Comparison of ENCODE assay signal across 11 mouse cellular contexts in the genomic region with DNA sequence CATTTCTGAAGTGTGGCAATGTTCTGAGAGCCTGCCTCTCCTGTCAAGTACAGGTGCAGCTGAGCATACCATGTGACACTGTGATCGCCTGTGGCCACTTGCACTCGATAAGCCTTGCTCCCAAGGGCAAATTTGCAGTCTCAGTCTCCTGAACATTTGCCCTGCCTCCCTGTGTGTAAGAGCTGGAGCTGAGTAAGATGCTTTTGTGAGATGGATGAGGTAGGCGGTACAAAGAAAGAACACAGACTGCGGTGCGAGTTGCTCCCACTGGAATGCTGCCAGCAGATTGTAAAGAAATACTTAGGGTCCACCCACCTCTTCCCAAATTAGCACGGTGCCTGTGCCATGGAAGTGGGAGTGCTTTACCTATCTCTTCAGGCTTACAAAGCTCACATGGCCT. TPM values are rescaled to one million over a fixed set of nuclear protein-coding genes. Genes with fewer than 3 reads are reported as not detected.
A peak's percentile ranks its signal among the peaks of the same experiment; 100 is the strongest.
DNase-seq lines count a peak whose midpoint lies in the region; ATAC-seq and TF ChIP-seq lines count a peak whose summit lies in the region.
"Had no signal": no experiment of that assay in that cellular context is flagged by ENCODE, and none has a peak within 500 bp of the region (broad histone marks: within the 10 kb centered on the region; RNA-seq: fewer than 3 reads in every experiment).

No protein-coding gene starts in this region.

- no peak overlapping the region for H3K4me3 ChIP-seq in liver, postnatal 0 days (ENCODE audit: low read depth, low read length)
- H3K4me3 ChIP-seq: megakaryocyte, embryonic 14.5 days had no signal

- H3K9ac ChIP-seq in liver, postnatal 0 days (replicated peaks) = no peak overlapping the region

- no peaks in the 10 kb centered on the region for H3K9me3 ChIP-seq in liver, postnatal 0 days (ENCODE audit: low read length)
- H3K9me3 ChIP-seq: megakaryocyte, embryonic 14.5 days had no signal

- no peak for TF ChIP-seq CTCF in liver, postnatal 0 days (IDR thresholded peaks at IDR 0.05; ENCODE audit: low read depth)

- no peaks in the 10 kb centered on the region; the same call in 1 of the 2 replicates for H3K4me1 ChIP-seq in liver, postnatal 0 days (ENCODE audit: insufficient read depth)

- peaks cover 97% of the 10 kb centered on the region for H3K36me3 ChIP-seq in liver, postnatal 0 days (replicated peaks; ENCODE audit: insufficient read depth, low read length)

- DNase-seq in left cerebral cortex, adult 11 months (ENCODE audit: low spot score) = peak; percentile 87
- DNase-seq in left cerebral cortex, postnatal 4 days = no peak
- peak; percentile 23 for DNase-seq in gonadal fat pad, adult 2 months (ENCODE audit: low read depth)
- peak; percentile 87 to 94 for DNase-seq in left cerebral cortex, postnatal 14 days (ENCODE audit: low spot score in 2 of 2)
- DNase-seq in telencephalon, adult 2 months (ENCODE audit: low read depth, low spot score) = peak; percentile 97
- DNase-seq in liver, postnatal 0 days = no peak
- no peak for DNase-seq in adrenal gland, postnatal 25 days
- DNase-seq: cerebellum, postnatal 25 days; kidney, adult 18-20 months; thymus, adult 2 months had no signal

- H3K27ac ChIP-seq in liver, postnatal 0 days (ENCODE audit: low read depth) = no peak overlapping the region

- WGBS in liver, postnatal 0 days (ENCODE audit: insufficient replicate concordance) = 82% methylated on average over 6 of the region's 6 CpGs

- H3K27me3 ChIP-seq in liver, postnatal 0 days (ENCODE audit: insufficient read depth, low read length) = no peaks in the 10 kb centered on the region
- H3K27me3 ChIP-seq: megakaryocyte, embryonic 14.5 days had no signal

- intact Hi-C loops in left cerebral cortex, postnatal 4 days (cut with DNase I) = no loop called here
- intact Hi-C loops in left cerebral cortex, postnatal 14 days (cut with DNase I) = no loop called here

- H3K4me2 ChIP-seq in liver, postnatal 0 days (ENCODE audit: low read depth, low read length) = no peak overlapping the region

- ATAC-seq in liver, postnatal 0 days = no peak

- no peak for TF ChIP-seq EP300 in liver, postnatal 0 days (IDR thresholded peaks at IDR 0.05; ENCODE audit: low read depth)

RNA-seq across cellular contexts. Expression of a gene that starts 15.6 kb away (rescaled TPM):
- 100 to 1,000 TPM; 200 to 204 TPM for total RNA-seq in left cerebral cortex, postnatal 4 days (2021)
- 132 and 145 TPM in 2 replicates for polyA plus RNA-seq in gonadal fat pad, adult 2 months (2012; rRNA removed)
- total RNA-seq in left cerebral cortex, postnatal 14 days (2021) = 100 to 1,000 TPM; 196 to 199 TPM
- 56.1 and 60.7 TPM in 2 replicates for polyA plus RNA-seq in liver, postnatal 0 days (2015; fragmentation: Nextera tagmentation; extraction: Ambion mirVana)
- 119 and 124 TPM in 2 replicates for total RNA-seq in adrenal gland, postnatal 25 days (2021)

RNA-seq across cellular contexts. Expression of a gene that starts 44.4 kb away (rescaled TPM):
- total RNA-seq in left cerebral cortex, postnatal 4 days (2021) = 1 to 10 TPM; 1.0 to 1.4 TPM
- polyA plus RNA-seq in gonadal fat pad, adult 2 months (2012; rRNA removed) = 7.8 and 9.8 TPM in 2 replicates
- 1 to 10 TPM in 1 of 2 experiments, under 1 TPM in 1; 0.93 to 1.3 TPM for total RNA-seq in left cerebral cortex, postnatal 14 days (2021)
- polyA plus RNA-seq in liver, postnatal 0 days (2015; fragmentation: Nextera tagmentation; extraction: Ambion mirVana) = 3.3 and 5.7 TPM in 2 replicates
- total RNA-seq in adrenal gland, postnatal 25 days (2021) = 2.7 and 2.8 TPM in 2 replicates

Comparison
In these comparisons a context has a peak if more than half of its experiments do, and no peak if none do; other contexts are left out.
1. DNase-seq: peak in left cerebral cortex, adult 11 months (single experiment), gonadal fat pad, adult 2 months (single experiment), left cerebral cortex, postnatal 14 days (2 of 2) and telencephalon, adult 2 months (single experiment); none in left cerebral cortex, postnatal 4 days (single experiment), liver, postnatal 0 days (single experiment) and adrenal gland, postnatal 25 days (single experiment).